Mouse (Mus musculus): ENCODE results near the gene Larp1. TPM values are rescaled to one million over a fixed set of nuclear protein-coding genes. Genes with fewer than 3 reads are reported as not detected.

Larp1 gene
- polyA plus RNA-seq, 1 experiment from 2014 or later = 17.9 TPM

DNA sequence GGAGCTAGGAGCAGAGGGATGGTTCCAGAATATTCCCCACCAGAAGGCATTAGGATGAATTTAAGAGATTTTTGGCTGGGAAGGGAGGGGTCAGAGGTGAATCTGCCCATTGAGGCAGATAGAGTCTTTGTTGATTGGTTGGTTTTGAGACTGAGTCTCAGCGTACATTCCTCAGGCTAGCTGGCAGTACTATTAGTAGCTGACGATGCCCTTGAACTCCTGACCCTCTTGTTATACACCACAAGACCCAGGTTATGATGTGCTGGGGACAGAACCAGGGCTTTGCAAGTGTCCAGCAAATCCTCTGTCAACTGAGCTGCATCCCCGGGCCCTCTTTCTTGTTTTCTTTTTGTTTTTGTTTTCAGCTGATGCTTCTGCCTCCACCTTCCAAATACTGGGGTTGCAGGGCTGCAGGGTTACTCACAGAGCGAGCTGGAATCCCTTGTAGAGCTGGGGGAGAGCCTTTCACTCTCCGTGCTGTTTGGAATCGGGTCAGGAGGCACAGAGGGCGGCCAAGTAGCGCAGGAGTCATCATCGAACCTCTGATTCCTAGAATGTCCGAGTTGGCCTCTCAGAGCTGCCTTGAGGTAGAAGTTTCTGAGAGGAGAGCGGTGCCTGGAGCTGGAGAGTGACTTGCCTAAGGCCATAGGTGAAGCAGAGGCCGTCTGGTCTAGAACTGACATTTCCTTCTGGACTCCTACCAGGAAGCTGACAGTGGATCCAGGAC is 27.6 kb upstream of the Larp1 start:
- Histone ChIP-seq H3K4me2 (no peak overlapping the region), H3K4me1 (no peaks in the 10 kb centered on the region), H3K9me3 (no peaks in the 10 kb centered on the region), H3K27ac (no peak overlapping the region), H3K36me3 (replicated peaks) (no peaks in the 10 kb centered on the region), H3K27me3 (no peaks in the 10 kb centered on the region), H3K4me3 (replicated peaks) (no peak overlapping the region), H3K9ac (no peak overlapping the region)
- WGBS = 89% methylated on average over 12 of the region's 12 CpGs
- ATAC-seq (ENCODE audit: low FRiP score) = no peak

DNA sequence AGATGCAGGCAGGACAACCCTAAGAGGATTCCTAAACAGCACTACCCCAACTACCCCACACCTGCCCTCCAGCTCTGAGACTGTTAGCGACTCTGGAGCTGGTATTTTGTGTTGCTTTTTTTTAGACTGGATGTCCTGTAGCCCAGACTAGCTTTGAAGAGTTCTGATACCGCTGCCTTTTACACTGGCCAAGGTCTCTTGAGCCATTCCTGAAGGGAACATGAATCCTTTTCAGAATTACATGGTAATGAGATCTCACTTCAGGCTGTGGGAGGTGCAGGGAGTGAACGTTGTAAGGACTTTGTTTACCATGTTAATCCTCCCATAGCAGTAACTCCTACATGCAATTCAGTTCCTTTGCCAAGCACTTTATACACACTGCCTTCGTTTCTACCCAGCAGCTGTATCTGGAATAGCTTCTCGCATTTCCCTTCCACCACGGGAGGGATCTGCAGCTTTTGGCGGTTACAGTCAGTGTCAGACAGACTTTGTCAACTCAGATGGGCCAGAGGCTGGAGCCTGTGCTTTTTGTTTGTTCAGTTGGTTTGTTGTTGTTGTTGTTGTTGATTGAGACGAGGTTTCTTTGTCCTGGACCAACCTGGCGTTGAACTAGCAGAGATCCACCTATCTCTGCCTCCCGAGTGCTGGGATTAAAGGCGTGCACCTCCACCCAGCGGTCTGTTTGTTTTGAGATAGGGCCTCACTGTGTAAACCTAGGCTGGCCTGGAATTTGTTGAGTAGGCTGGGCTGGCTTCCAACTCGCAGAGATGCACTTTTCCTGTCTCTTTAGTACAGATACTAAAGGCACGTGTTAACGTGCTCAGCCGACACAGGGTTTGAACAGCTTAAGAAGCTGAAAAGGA is 25.2 kb upstream of the Larp1 start:
- H3K4me3 ChIP-seq (replicated peaks) = no peak overlapping the region
- H3K36me3 ChIP-seq (replicated peaks) = no peaks in the 10 kb centered on the region
- ATAC-seq (ENCODE audit: low FRiP score) = no peak
- H3K4me2 ChIP-seq = no peak overlapping the region
- H3K9ac ChIP-seq = no peak overlapping the region
- WGBS = 57% methylated on average over 16 of the region's 16 CpGs
- no peaks in the 10 kb centered on the region for H3K9me3 ChIP-seq
- no peaks in the 10 kb centered on the region for H3K4me1 ChIP-seq
- no peak overlapping the region for H3K27ac ChIP-seq
- H3K27me3 ChIP-seq = no peaks in the 10 kb centered on the region

DNA sequence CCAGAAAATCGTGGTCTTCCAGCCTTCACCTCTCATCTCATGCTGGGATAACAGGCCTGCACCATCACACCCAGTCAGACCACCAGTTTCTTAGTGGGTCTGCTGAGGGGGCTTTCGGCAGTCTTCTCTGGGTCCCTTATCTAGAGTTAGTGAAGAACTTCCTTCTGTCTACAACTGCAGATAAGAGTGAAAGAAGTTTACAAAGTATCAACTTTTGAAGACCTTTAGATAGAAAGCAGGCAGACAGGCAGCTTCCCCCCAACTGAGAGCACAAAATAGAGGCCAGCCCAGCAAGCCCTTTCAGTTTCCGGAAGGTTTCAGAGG is 24.6 kb upstream of the Larp1 start:
- 50% methylated on average over 3 of the region's 3 CpGs for WGBS
- no peaks in the 10 kb centered on the region for H3K36me3 ChIP-seq (replicated peaks)
- H3K9me3 ChIP-seq = no peaks in the 10 kb centered on the region
- no peaks in the 10 kb centered on the region for H3K27me3 ChIP-seq
- no peaks in the 10 kb centered on the region for H3K4me1 ChIP-seq
- no peak overlapping the region for H3K4me3 ChIP-seq (replicated peaks)
- H3K27ac ChIP-seq = no peak overlapping the region
- no peak overlapping the region for H3K9ac ChIP-seq
- no peak for ATAC-seq (ENCODE audit: low FRiP score)
- no peak overlapping the region for H3K4me2 ChIP-seq

DNA sequence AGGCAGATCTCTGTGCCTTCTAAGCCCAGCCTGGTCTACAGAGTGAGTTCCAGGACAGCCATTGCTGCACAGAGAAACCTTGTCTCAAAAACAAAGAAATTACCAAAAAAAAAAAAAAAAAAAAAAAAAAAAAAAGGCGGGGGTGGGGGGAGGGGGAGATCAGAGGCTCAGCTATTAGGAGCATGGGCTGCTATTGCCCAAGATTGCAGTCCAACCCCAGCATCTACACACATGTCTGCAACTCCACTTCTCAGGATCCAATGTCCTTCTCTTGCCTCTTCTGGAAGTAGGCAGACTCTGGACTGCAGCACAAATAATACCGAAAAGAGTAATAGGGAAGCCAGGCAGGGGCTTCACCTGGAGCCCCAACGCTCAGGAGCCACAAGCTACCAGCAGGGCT is 23.4 kb upstream of the Larp1 start:
- H3K9ac ChIP-seq = no peak overlapping the region
- H3K9me3 ChIP-seq = no peaks in the 10 kb centered on the region
- 95% methylated on average over 2 of the region's 3 CpGs for WGBS
- H3K27ac ChIP-seq = no peak overlapping the region
- no peak overlapping the region for H3K4me2 ChIP-seq
- H3K4me1 ChIP-seq = no peaks in the 10 kb centered on the region
- no peaks in the 10 kb centered on the region for H3K36me3 ChIP-seq (replicated peaks)
- ATAC-seq (ENCODE audit: low FRiP score) = no peak
- no peaks in the 10 kb centered on the region for H3K27me3 ChIP-seq
- H3K4me3 ChIP-seq (replicated peaks) = no peak overlapping the region

DNA sequence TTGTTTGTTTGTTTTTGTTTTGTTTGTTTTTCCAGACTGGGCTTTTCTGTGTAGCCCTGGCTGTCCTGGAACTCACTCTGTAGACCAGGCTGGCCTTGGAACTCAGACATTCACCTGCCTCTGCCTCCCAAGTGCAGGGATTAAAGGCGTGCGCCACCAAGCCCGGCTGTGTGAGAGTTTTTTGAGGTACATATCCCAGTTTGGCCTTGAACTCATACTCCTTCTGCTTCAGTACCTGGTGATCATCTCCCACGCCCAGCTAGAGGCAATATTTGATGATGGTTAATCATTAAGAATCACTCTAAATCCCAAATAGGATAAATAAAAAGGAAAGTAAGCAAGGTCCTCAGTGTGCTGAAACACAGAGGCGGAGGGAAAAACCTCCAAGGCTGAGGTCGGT is 22.8 kb upstream of the Larp1 start:
- no peaks in the 10 kb centered on the region for H3K36me3 ChIP-seq (replicated peaks)
- no peaks in the 10 kb centered on the region for H3K27me3 ChIP-seq
- no peak overlapping the region for H3K27ac ChIP-seq
- H3K4me3 ChIP-seq (replicated peaks) = no peak overlapping the region
- 91% methylated on average over 6 of the region's 6 CpGs for WGBS
- H3K9ac ChIP-seq = no peak overlapping the region
- H3K9me3 ChIP-seq = no peaks in the 10 kb centered on the region
- H3K4me1 ChIP-seq = no peaks in the 10 kb centered on the region
- no peak overlapping the region for H3K4me2 ChIP-seq
- ATAC-seq (ENCODE audit: low FRiP score) = no peak

DNA sequence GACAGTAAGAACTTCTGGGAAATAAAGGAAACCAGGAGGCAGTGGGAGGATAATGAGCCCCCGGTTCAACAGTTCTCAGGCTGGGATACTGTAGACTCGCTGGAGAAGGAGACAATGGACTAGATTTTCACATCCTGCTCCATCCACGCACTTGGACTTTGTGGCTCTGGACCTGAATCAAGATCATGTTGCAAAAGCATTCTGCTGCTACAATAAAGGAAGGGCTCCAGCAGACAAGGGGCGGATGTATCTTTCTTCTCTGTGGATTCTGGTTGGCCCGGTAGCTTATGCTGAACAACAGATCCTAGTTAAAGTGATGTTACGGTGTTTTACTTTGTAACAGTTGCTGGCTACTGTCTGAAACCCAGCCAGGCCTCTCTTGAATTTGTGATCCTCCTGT is 22.4 kb upstream of the Larp1 start:
- H3K9ac ChIP-seq = no peak overlapping the region
- 92% methylated on average over 6 of the region's 6 CpGs for WGBS
- H3K4me3 ChIP-seq (replicated peaks) = no peak overlapping the region
- no peaks in the 10 kb centered on the region for H3K27me3 ChIP-seq
- H3K4me1 ChIP-seq = no peaks in the 10 kb centered on the region
- H3K4me2 ChIP-seq = no peak overlapping the region
- no peaks in the 10 kb centered on the region for H3K36me3 ChIP-seq (replicated peaks)
- no peaks in the 10 kb centered on the region for H3K9me3 ChIP-seq
- H3K27ac ChIP-seq = no peak overlapping the region
- ATAC-seq (ENCODE audit: low FRiP score) = no peak

DNA sequence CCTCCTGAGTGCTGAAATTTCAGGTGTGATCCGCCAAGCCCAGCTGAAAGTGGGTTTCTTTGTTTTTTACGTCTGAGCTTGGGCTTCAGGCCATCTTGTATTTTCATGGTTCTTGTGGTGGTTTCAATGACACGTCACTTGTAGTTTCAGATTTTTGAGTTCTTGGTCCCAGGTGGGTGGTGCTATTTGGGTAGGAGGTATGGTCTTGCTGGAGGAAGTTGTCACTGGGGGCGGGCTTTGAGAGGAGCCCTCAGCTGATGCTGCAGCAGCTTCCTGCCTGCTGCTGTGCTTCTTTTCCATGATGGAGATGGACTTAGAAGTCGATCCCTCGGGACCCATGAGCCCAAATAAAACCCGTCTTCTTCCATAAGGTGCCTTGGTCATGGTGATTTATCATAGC is 22.0 kb upstream of the Larp1 start:
- Histone ChIP-seq H3K4me2 (no peak overlapping the region), H3K4me1 (no peaks in the 10 kb centered on the region), H3K9me3 (no peaks in the 10 kb centered on the region), H3K27ac (no peak overlapping the region), H3K27me3 (no peaks in the 10 kb centered on the region), H3K9ac (no peak overlapping the region), H3K4me3 (replicated peaks) (no peak overlapping the region), H3K36me3 (replicated peaks) (no peaks in the 10 kb centered on the region)
- WGBS = 91% methylated on average over 7 of the region's 7 CpGs
- no peak for ATAC-seq (ENCODE audit: low FRiP score)

DNA sequence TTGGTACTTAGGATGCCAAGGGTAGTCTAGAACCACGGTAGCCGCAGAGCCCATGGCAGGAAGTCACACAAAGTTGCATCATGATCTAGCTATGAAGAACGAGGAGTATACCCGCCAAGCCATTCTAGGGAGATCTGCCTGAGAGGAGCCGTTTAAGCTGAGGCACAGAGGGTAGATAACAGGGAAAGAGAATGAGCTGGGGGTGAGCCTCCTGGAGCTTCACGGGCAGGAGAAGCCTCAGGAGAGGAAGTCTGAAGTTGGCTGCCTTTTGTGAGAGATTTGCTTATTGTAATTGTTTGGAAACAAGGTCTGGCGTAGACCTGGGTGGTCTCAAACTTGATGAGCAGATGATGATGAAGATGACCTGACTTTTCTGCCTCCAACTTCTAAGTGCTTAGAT is 10.7 kb upstream of the Larp1 start:
- Histone ChIP-seq H3K36me3 (replicated peaks) (no peaks in the 10 kb centered on the region), H3K9me3 (no peaks in the 10 kb centered on the region), H3K27me3 (no peaks in the 10 kb centered on the region), H3K27ac (no peak overlapping the region), H3K4me2 (no peak overlapping the region), H3K4me1 (no peaks in the 10 kb centered on the region), H3K4me3 (replicated peaks) (no peak overlapping the region), H3K9ac (no peak overlapping the region)
- no peak for ATAC-seq (ENCODE audit: low FRiP score)
- WGBS = 84% methylated on average over 7 of the region's 7 CpGs

DNA sequence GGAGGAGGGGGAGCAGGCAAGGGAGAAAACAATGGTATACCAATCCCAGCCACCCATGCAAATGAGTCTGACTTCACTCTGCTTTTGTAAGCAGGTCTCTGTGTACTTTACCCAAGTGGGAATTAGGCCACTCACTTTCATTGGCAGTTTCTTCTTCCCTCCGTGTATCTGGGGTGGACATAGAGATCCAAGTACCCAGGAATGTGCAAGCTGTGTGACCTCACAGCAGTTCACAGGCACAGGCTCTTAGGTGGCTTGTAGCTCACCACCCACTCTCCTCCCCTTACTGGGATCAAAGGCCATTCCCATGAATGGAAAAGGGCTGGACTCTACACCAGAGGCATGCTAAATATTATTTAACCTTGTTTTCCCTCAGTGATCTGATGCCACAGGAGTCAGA is 10.0 kb upstream of the Larp1 start:
- 0% methylated on average over 1 of the region's 1 CpGs for WGBS
- Histone ChIP-seq H3K36me3 (replicated peaks) (no peaks in the 10 kb centered on the region), H3K4me1 (no peaks in the 10 kb centered on the region), H3K9ac (no peak overlapping the region), H3K27ac (no peak overlapping the region), H3K27me3 (no peaks in the 10 kb centered on the region), H3K4me2 (no peak overlapping the region), H3K9me3 (no peaks in the 10 kb centered on the region), H3K4me3 (replicated peaks) (no peak overlapping the region)
- ATAC-seq (ENCODE audit: low FRiP score) = no peak

DNA sequence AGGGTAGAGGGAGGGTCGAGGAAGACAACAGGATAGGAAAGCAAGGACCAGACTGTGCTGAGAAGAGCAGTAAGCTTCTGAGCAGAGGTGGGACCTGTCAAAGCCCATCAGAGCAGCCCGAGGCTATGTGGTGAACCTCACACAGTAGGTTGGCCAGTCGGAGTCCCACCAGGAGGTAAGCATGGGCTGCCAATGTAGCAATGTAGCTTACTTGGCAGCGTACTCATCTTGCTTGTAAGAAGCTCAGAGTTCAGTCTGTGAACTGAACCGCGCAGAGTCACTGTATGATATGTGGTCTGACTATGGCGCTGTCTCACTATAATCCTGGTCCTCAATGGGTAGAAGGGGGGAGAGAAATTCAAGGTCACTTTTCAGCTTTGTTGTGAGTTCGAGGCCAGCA is 5.7 kb upstream of the Larp1 start:
- H3K4me1 ChIP-seq = peaks cover 3% of the 10 kb centered on the region; the same call in 1 of the 2 replicates
- no peaks in the 10 kb centered on the region for H3K36me3 ChIP-seq (replicated peaks)
- no peak overlapping the region for H3K27ac ChIP-seq
- no peak for ATAC-seq (ENCODE audit: low FRiP score)
- H3K4me3 ChIP-seq (replicated peaks) = no peak overlapping the region
- H3K9ac ChIP-seq = no peak overlapping the region
- no peaks in the 10 kb centered on the region for H3K9me3 ChIP-seq
- WGBS = 88% methylated on average over 8 of the region's 8 CpGs
- H3K4me2 ChIP-seq = no peak overlapping the region
- no peaks in the 10 kb centered on the region for H3K27me3 ChIP-seq

DNA sequence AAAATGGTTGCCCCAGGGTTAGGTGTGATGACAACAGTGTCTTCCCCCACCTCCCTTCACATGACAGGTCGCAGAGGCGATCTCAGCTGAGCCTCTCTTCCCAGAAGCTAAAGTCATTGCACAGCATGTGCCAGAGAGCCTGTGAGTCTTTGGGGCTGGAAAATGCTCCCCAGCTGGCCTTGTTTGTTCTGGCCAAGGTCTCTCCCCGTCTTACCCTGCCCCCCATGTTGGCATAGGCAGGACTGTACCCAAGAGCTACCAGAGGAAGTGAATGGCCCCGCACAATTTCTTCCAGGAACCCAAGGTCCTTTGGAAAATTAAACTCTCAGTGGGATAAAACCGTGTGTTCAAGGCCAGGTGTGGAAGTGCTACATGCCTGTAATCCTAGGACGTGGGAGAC is 5.1 kb upstream of the Larp1 start:
- Histone ChIP-seq H3K9ac (no peak overlapping the region), H3K27ac (no peak overlapping the region), H3K4me3 (replicated peaks) (no peak overlapping the region), H3K4me2 (no peak overlapping the region), H3K27me3 (no peaks in the 10 kb centered on the region), H3K4me1 (peaks cover 7% of the 10 kb centered on the region; the same call in 1 of the 2 replicates), H3K9me3 (no peaks in the 10 kb centered on the region), H3K36me3 (replicated peaks) (no peaks in the 10 kb centered on the region)
- ATAC-seq (ENCODE audit: low FRiP score) = no peak
- WGBS = 73% methylated on average over 6 of the region's 6 CpGs

DNA sequence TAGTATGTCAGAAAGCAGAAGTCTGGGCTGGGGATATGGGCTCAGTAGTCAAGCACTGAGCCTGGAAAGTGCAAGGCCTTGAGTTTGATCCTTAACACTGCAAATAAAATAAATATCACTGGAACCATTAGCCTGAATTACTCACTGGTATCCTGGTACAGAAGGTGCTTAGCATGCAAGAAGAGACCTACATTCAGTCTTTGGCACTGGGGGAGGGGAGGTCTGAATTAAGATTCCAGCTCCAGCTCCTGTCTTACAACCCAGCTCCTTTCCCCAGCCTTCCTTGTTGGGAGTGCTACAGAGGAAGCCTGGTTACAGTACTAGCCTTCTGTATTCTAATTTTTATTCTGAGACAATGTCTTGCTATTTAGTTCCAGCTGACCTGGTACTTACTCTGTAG is 3.8 kb upstream of the Larp1 start:
- H3K9me3 ChIP-seq = no peaks in the 10 kb centered on the region
- ATAC-seq (ENCODE audit: low FRiP score) = no peak

DNA sequence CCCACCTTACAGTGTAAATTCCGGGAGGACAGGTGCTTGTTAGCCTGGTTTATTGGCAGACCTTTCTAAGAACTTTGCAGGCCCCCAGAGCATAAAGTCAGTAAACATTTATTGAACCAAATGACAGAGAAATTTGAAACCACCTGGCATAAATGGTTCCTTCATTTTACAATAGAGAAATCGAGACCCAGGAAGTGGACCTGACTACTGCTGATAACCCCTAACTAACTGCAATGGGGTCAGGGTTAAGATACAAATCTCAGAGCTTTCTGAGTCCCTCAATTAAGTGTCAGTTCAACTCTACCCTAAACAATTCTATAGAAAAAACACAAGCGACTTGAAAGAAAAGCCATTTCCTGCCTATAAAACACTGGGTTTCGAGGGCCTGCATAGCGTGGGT is 851 bp upstream of the Larp1 start:
- no peak for ATAC-seq (ENCODE audit: low FRiP score)

More for the DNA sequence above, 3.8 kb upstream of the Larp1 start:
- Histone ChIP-seq H3K4me1 (peaks cover 8% of the 10 kb centered on the region; the same call in 1 of the 2 replicates), H3K27ac (no peak overlapping the region), H3K4me3 (replicated peaks) (no peak overlapping the region), H3K9ac (no peak overlapping the region), H3K4me2 (no peak overlapping the region), H3K27me3 (no peaks in the 10 kb centered on the region), H3K36me3 (replicated peaks) (no peaks in the 10 kb centered on the region)

More for the DNA sequence above, 851 bp upstream of the Larp1 start:
- Histone ChIP-seq H3K27ac (peak overlapping the region; percentile 54; the same call in 1 of the 2 replicates), H3K4me2 (peak overlapping the region; percentile 79), H3K9me3 (no peaks in the 10 kb centered on the region), H3K27me3 (no peaks in the 10 kb centered on the region), H3K4me1 (peaks cover 25% of the 10 kb centered on the region), H3K9ac (peak overlapping the region; percentile 53), H3K36me3 (replicated peaks) (no peaks in the 10 kb centered on the region), H3K4me3 (replicated peaks) (peak overlapping the region; percentile 95)
- WGBS = 19% methylated on average over 5 of the region's 5 CpGs

All from forebrain, embryonic 12.5 days (tissue).